Mouse (Mus musculus): ENCODE measurements around the gene Armt1. TPM values are rescaled to one million over a fixed set of nuclear protein-coding genes. Genes with fewer than 3 reads are reported as not detected.

Gene Armt1
- polyA plus RNA-seq, 1 experiment = 9.5 TPM

Other genes starting within 250 kb of the Armt1 start
- gene Akap12, start 166.1 kb upstream of the Armt1 start, polyA plus RNA-seq (2012; rRNA removed) = 2.7 and 3.9 TPM in 2 replicates
- 4.5 and 6.7 TPM in 2 replicates for gene Zbtb2, start 44.4 kb upstream of the Armt1 start, polyA plus RNA-seq (2012; rRNA removed)
- 22.6 and 29.6 TPM in 2 replicates for gene Rmnd1, start 79 bp upstream of the Armt1 start, polyA plus RNA-seq (2012; rRNA removed)
- 0.08 and 0.25 TPM in 2 replicates for gene Ccdc170, start 50.0 kb downstream of the Armt1 start, polyA plus RNA-seq (2012; rRNA removed)
- gene Esr1, start 179.1 kb downstream of the Armt1 start, polyA plus RNA-seq (2012; rRNA removed) = 0.30 and 0.36 TPM in 2 replicates

Data from large intestine, adult 2 months (tissue).